Mouse (Mus musculus) forebrain, embryonic 15.5 days (tissue): ENCODE results near the gene Ppp2r2c. TPM values are rescaled to one million over a fixed set of nuclear protein-coding genes. Genes with fewer than 3 reads are reported as not detected.

Experiments used
- ATAC-seq: fragments of 200-750 bp; cut with Nextera tagmentation; replicated peaks from 2 replicates; pipeline ENCODE4 v1.8.0; 2017; ENCODE audit warnings: mild to moderate bottlenecking, moderate TSS enrichment, moderate library complexity
- H3K27ac ChIP-seq: fragments of 300-500 bp; sonication (generic); replicated peaks from 2 replicates; pipeline ENCODE4 v1.5.1; 2015; ENCODE audit warnings: mild to moderate bottlenecking, inconsistent platforms
- H3K27me3 ChIP-seq: fragments of 300-500 bp; sonication (generic); 2 replicates; pipeline ENCODE4 v1.6.1; 2015; ENCODE audit warnings: inconsistent platforms
- H3K36me3 ChIP-seq: fragments of 300-500 bp; sonication (generic); 2 replicates; pipeline ENCODE4 v1.6.1; 2015; ENCODE audit warnings: mild to moderate bottlenecking, inconsistent platforms
- H3K4me1 ChIP-seq: fragments of 300-500 bp; sonication (generic); 2 replicates; pipeline ENCODE4 v1.6.1; 2015; ENCODE audit warnings: inconsistent platforms
- H3K4me2 ChIP-seq: fragments of 300-500 bp; sonication (generic); replicated peaks from 2 replicates; pipeline ENCODE4 v1.6.1; 2015; ENCODE audit warnings: mild to moderate bottlenecking, inconsistent platforms
- H3K4me3 ChIP-seq: fragments of 300-500 bp; sonication (generic); 2 replicates; pipeline ENCODE4 v1.5.1; 2015; ENCODE audit warnings: mild to moderate bottlenecking, inconsistent platforms
- H3K9ac ChIP-seq: fragments of 300-500 bp; sonication (generic); replicated peaks from 2 replicates; pipeline ENCODE4 v1.6.1; 2015; ENCODE audit warnings: mild to moderate bottlenecking, inconsistent platforms
- H3K9me3 ChIP-seq: fragments of 300-500 bp; sonication (generic); 2 replicates; pipeline ENCODE4 v1.6.1; 2016; ENCODE audit warnings: inconsistent platforms
- WGBS: fragments of 180-500 bp; shearing (Covaris S2); methylation state at CpG from one replicate; pipeline ENCODE4 v1.1.7; 2015; ENCODE audit warnings: mixed read lengths; 5-methylcytosine and 5-hydroxymethylcytosine counted together
- polyA plus RNA-seq: library from polyadenylated mRNA; unstranded; fragments of >200 nt; fragmentation: Nextera tagmentation; extraction: Ambion mirVana; gene quantifications from 2 replicates; pipeline ENCODE4 v1.2.1, GENCODE M21; 2015

Gene Ppp2r2c
- polyA plus RNA-seq, 1 experiment from 2014 or later: 33.2 TPM

- 35% methylated on average over 7 of the region's 7 CpGs for WGBS
- no peak overlapping the region for H3K4me2 ChIP-seq
These were observed 8.6 kb downstream of the Ppp2r2c start for GRCm38 (mm10) chr5:36876777-36877396.

GRCm38 (mm10) chr5:36877641-36878040 is 9.3 kb downstream of the Ppp2r2c start:
- H3K27me3 ChIP-seq: no peaks in the 10 kb centered on the region
- H3K4me3 ChIP-seq: no peak overlapping the region
- H3K4me1 ChIP-seq: 0 out of 2 replicates have a peak, but pooled peaks cover 3% of the 10 kb centered on the region
- no peaks in the 10 kb centered on the region for H3K9me3 ChIP-seq
- H3K9ac ChIP-seq: no peak overlapping the region
- WGBS: 94% methylated on average over 2 of the region's 2 CpGs
- H3K4me2 ChIP-seq: no peak overlapping the region
- H3K27ac ChIP-seq: no peak overlapping the region
- no peaks in the 10 kb centered on the region for H3K36me3 ChIP-seq
- ATAC-seq: no peak

More at GRCm38 (mm10) chr5:36876777-36877396, 8.6 kb downstream of the Ppp2r2c start:
- Histone ChIP-seq H3K9ac (no peak overlapping the region), H3K27me3 (no peaks in the 10 kb centered on the region), H3K4me3 (no peak overlapping the region), H3K9me3 (no peaks in the 10 kb centered on the region), H3K4me1 (0 out of 2 replicates have a peak, but pooled peaks cover 3% of the 10 kb centered on the region), H3K36me3 (no peaks in the 10 kb centered on the region), H3K27ac (no peak overlapping the region)
- no peak; the same call in 1 of the 2 replicates for ATAC-seq

- no peak overlapping the region for H3K4me3 ChIP-seq
- 84% methylated on average over 4 of the region's 4 CpGs for WGBS
- H3K4me1 ChIP-seq: 0 out of 2 replicates have a peak, but pooled peaks cover 3% of the 10 kb centered on the region
- no peak overlapping the region for H3K4me2 ChIP-seq
- no peak for ATAC-seq
- no peaks in the 10 kb centered on the region for H3K9me3 ChIP-seq
- no peak overlapping the region for H3K9ac ChIP-seq
- H3K27ac ChIP-seq: no peak overlapping the region
- H3K27me3 ChIP-seq: no peaks in the 10 kb centered on the region
- no peaks in the 10 kb centered on the region for H3K36me3 ChIP-seq
These were observed 10.5 kb downstream of the Ppp2r2c start for GRCm38 (mm10) chr5:36878801-36879200.

DNA sequence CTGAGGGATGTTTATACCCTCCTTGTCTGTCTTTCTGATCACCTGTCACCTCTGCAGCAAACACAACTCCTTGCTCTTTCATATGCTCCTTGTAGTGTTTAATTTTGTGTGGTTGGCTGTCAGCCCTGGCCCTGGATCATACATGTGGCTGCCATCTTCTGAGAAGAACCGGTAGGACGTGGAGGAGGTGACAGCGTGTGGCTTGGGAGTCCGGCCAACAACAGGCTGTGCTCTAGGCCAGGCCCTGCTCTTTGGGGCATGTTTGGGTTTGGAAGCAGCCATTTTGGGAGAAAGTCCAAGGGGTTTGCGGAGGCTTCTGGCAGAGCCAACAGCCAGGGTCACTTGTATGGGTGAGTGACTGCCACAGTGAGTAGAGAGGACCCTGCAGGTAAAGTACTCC is 12.3 kb downstream of the Ppp2r2c start:
- H3K4me1 ChIP-seq: 0 out of 2 replicates have a peak, but pooled peaks cover 3% of the 10 kb centered on the region
- H3K4me2 ChIP-seq: no peak overlapping the region
- no peaks in the 10 kb centered on the region for H3K36me3 ChIP-seq
- no peaks in the 10 kb centered on the region for H3K27me3 ChIP-seq
- 63% methylated on average over 5 of the region's 5 CpGs for WGBS
- H3K9ac ChIP-seq: no peak overlapping the region
- H3K9me3 ChIP-seq: no peaks in the 10 kb centered on the region
- no peak overlapping the region for H3K27ac ChIP-seq
- no peak overlapping the region for H3K4me3 ChIP-seq
- ATAC-seq: no peak

DNA sequence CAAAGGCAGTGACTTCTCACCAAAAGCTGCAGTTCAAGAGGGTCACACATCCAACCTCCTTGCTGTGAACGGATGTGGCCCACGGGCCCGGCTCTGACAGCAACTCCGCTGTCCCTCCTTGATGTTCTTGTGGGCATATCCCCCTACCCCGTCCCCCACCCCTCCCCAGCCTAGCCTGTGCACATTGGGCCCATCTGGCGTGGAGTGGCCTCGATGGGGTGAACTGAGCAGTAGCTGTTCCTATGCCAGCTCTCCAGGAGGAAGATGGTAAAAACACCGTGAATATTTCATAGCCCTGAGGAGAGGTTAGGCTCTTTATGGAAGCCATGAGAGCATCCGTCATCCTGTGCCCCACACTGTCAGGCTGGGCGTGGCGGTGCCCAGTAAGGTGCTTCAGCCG is 15.2 kb downstream of the Ppp2r2c start:
- no peak overlapping the region for H3K4me3 ChIP-seq
- no peaks in the 10 kb centered on the region for H3K27me3 ChIP-seq
- no peak overlapping the region for H3K9ac ChIP-seq
- H3K9me3 ChIP-seq: no peaks in the 10 kb centered on the region
- no peaks in the 10 kb centered on the region for H3K36me3 ChIP-seq
- ATAC-seq: no peak
- WGBS: 78% methylated on average over 12 of the region's 12 CpGs
- H3K4me1 ChIP-seq: peaks cover 7% of the 10 kb centered on the region
- no peak overlapping the region for H3K27ac ChIP-seq
- no peak overlapping the region for H3K4me2 ChIP-seq

- Histone ChIP-seq H3K9ac (no peak overlapping the region), H3K27ac (no peak overlapping the region), H3K4me3 (no peak overlapping the region), H3K4me1 (peaks cover 10% of the 10 kb centered on the region), H3K9me3 (no peaks in the 10 kb centered on the region), H3K36me3 (no peaks in the 10 kb centered on the region), H3K27me3 (no peaks in the 10 kb centered on the region), H3K4me2 (no peak overlapping the region)
- ATAC-seq: no peak
- 38% methylated on average over 1 of the region's 1 CpGs for WGBS
These were observed 16.8 kb downstream of the Ppp2r2c start for GRCm38 (mm10) chr5:36885067-36885466.

GRCm38 (mm10) chr5:36885595-36885994 is 17.3 kb downstream of the Ppp2r2c start:
- 65% methylated on average over 5 of the region's 5 CpGs for WGBS
- Histone ChIP-seq H3K9me3 (no peaks in the 10 kb centered on the region), H3K9ac (no peak overlapping the region), H3K27me3 (no peaks in the 10 kb centered on the region), H3K4me2 (no peak overlapping the region), H3K4me3 (no peak overlapping the region), H3K4me1 (peaks cover 14% of the 10 kb centered on the region), H3K36me3 (no peaks in the 10 kb centered on the region), H3K27ac (no peak overlapping the region)
- no peak for ATAC-seq

DNA sequence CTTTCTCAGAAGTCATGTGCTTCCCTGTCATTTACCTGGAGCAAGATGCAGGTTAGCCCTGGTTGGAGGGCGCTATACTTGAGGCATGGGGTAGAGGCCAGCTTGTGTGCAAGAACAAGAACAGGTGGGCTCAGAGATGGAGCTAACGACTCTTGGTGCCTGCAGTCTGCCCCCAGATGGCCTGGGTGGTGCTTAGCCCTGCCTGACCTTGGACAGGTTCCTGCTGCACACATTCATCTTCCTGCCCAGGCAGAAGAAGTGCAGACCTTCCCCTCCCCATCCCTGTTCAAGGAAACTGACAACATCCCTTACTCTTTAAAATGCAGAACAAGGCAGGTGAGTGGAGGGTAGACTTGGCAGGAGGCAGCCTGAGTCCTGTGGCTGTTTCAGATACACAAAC is 18.0 kb downstream of the Ppp2r2c start:
- Histone ChIP-seq H3K9ac (no peak overlapping the region), H3K27me3 (no peaks in the 10 kb centered on the region), H3K27ac (no peak overlapping the region), H3K36me3 (no peaks in the 10 kb centered on the region), H3K4me2 (no peak overlapping the region), H3K9me3 (no peaks in the 10 kb centered on the region), H3K4me1 (peaks cover 22% of the 10 kb centered on the region), H3K4me3 (no peak overlapping the region)
- ATAC-seq: no peak
- WGBS: 70% methylated on average over 2 of the region's 2 CpGs

DNA sequence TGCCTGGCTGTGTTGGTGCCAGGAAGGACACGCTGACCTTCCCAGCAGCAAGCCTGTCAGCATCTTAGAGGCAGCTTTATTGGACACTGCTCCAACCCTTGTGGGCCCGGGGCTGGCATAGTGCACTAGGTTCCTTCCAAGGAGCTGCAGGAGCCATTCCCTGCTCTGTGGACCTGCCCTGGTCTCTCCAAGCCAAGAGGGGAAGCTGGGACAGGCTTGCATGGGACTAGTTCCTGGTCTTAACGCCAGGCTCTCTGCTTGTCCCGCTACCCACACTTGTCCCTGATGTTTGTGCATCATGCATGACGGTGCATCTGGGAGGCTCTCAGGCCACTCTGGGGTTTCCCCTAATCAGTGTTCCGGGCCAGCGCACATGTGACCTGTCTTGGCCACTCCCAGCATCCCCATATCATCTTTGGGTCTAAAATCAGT is 18.6 kb downstream of the Ppp2r2c start:
- ATAC-seq: no peak
- peaks cover 26% of the 10 kb centered on the region for H3K4me1 ChIP-seq
- no peaks in the 10 kb centered on the region for H3K36me3 ChIP-seq
- H3K27me3 ChIP-seq: no peaks in the 10 kb centered on the region
- 65% methylated on average over 7 of the region's 7 CpGs for WGBS
- H3K4me2 ChIP-seq: no peak overlapping the region
- no peak overlapping the region for H3K27ac ChIP-seq
- no peak overlapping the region for H3K4me3 ChIP-seq
- no peak overlapping the region for H3K9ac ChIP-seq
- no peaks in the 10 kb centered on the region for H3K9me3 ChIP-seq

DNA sequence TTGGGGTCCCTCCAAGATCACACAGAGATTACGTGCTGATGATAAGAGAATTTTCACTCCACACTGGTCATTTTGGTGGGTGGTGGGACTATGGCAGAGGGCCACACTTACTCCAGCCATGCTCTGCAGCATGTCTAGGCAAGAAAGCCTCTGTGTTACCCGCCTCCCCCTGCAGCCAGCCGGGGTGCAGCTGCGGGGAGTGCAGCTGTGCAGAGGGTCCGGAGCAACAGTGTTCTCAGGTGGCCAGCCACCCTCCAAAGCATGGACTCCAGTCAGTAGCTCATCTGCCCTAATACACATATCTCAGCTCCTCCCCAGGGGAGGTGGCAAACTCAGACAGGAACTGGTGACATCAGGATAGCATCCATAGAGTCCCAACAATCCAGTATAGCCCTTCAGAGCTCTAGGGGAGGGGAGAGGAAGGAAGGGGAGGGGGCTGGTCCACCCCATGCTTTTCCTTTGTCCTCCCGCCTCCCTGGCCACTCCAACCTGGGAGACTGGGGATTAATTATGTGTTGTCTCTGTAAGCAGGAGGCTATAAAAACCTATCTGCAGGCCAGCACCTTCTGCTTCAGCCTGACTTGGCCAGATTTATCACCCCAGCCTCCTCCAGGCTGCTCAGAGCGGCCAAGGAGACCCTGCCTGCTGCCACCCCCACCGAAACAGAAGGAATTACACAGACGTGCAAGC is 19.1 kb downstream of the Ppp2r2c start:
- Histone ChIP-seq H3K4me2 (no peak overlapping the region), H3K4me3 (no peak overlapping the region), H3K36me3 (no peaks in the 10 kb centered on the region), H3K27me3 (no peaks in the 10 kb centered on the region), H3K9me3 (no peaks in the 10 kb centered on the region), H3K4me1 (peaks cover 31% of the 10 kb centered on the region), H3K27ac (no peak overlapping the region), H3K9ac (no peak overlapping the region)
- no peak; the same call in 1 of the 2 replicates for ATAC-seq
- 34% methylated on average over 9 of the region's 9 CpGs for WGBS

DNA sequence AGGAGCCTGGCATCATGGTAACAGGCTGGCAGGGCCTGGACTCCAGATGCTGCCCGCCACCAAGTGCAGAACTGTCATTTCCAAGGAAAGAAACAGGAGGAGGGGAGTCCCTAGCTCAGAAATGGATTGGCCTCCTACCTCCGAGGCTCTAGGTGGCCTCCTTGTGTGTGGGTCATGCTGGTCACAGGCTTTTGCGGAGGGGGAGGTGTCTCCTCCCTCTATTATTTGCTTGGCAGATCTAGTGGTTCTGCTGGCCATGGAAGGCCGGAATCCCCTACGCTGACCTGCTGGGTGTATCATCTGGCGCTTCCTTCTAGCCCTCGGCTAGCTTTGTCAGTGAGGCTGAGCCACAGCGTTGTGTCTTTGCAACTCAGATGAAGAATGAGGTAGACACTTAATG is 20.2 kb downstream of the Ppp2r2c start:
- no peak for ATAC-seq
- no peaks in the 10 kb centered on the region for H3K27me3 ChIP-seq
- WGBS: 81% methylated on average over 8 of the region's 8 CpGs
- peaks cover 33% of the 10 kb centered on the region for H3K4me1 ChIP-seq
- no peak overlapping the region for H3K4me3 ChIP-seq
- no peaks in the 10 kb centered on the region for H3K9me3 ChIP-seq
- H3K27ac ChIP-seq: no peak overlapping the region
- no peaks in the 10 kb centered on the region for H3K36me3 ChIP-seq
- no peak overlapping the region for H3K4me2 ChIP-seq
- H3K9ac ChIP-seq: no peak overlapping the region

DNA sequence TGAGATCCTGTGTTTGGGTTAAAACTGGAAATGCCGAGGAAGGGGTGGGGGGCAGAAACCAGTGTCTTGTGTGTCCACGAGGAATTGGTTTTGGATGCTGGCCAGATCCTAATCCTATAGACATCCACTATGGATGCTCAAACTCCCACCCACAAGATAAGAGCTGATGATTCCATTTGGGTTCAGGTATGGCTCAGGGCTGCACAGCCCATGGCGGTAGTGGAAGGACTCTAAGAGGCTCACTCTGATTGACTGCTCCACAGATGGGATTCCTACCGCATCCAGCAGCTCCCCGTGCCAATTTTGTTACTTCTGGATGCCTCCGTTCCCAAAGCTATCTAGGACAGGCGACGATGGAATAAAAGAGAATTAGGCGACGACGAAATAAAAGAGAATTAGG is 20.6 kb downstream of the Ppp2r2c start:
- no peak overlapping the region for H3K4me3 ChIP-seq
- no peaks in the 10 kb centered on the region for H3K36me3 ChIP-seq
- H3K27me3 ChIP-seq: no peaks in the 10 kb centered on the region
- no peaks in the 10 kb centered on the region for H3K9me3 ChIP-seq
- no peak overlapping the region for H3K27ac ChIP-seq
- no peak overlapping the region for H3K4me2 ChIP-seq
- no peak for ATAC-seq
- peaks cover 33% of the 10 kb centered on the region for H3K4me1 ChIP-seq
- H3K9ac ChIP-seq: no peak overlapping the region
- 80% methylated on average over 11 of the region's 11 CpGs for WGBS
